Mouse (Mus musculus) adrenal gland, adult 10 weeks (tissue): ENCODE data around the gene Fabp1. TPM values are rescaled to one million over a fixed set of nuclear protein-coding genes. Genes with fewer than 3 reads are reported as not detected.

Source experiments
- polyA plus RNA-seq: library from polyadenylated mRNA; stranded (reverse); fragments of 350-450 nt; fragmentation: Illumina TruSeq; extraction: RNeasy Lipid Tissue Mini Kit (QIAGEN cat#74804); gene quantifications from one replicate; pipeline ENCODE4 v1.2.3, GENCODE M21; 2014; ENCODE audit warnings: low read depth, low replicate concordance

Gene Fabp1
- not detected for polyA plus RNA-seq

DNA sequence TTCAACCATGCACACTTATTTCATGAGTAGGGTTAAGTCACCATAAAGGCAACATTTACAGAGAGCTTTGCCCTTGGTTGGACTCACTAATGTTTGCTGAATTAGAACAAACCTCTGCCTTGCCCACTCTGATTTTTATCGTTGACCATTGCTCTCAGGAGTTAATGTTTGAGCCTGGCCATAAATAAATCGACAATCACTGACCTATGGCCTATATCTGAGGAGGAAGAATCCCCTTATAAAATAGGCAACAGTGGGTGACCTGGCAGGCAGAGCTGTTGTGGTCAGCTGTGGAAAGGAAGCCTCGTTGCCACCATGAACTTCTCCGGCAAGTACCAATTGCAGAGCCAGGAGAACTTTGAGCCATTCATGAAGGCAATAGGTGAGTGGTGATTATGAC lies at the start of gene Fabp1:
Gene Fabp1, plus strand, starts transcription at position 216 of the 400 bp plus-strand sequence.

Other genes starting within 250 kb of the Fabp1 start
- not detected for gene Foxi3, start 243.3 kb upstream of the Fabp1 start, polyA plus RNA-seq
- gene Thnsl2, start 55.4 kb upstream of the Fabp1 start, polyA plus RNA-seq: 6.0 TPM
- gene Krcc1, start 71.8 kb downstream of the Fabp1 start, polyA plus RNA-seq: 393 TPM
- 2.7 TPM for gene Smyd1, start 122.4 kb downstream of the Fabp1 start, polyA plus RNA-seq
- not detected for gene Cd8b1, start 123.0 kb downstream of the Fabp1 start, polyA plus RNA-seq
- gene Cd8a, start 173.6 kb downstream of the Fabp1 start, polyA plus RNA-seq: not detected
- gene Rmnd5a, start 240.8 kb downstream of the Fabp1 start, polyA plus RNA-seq: 295 TPM